Mouse (Mus musculus): ENCODE data around the gene Rbm34.
"Not testable (repeated sequence)": the region's sequence is repeated elsewhere in the genome, so short reads cannot be mapped to it uniquely, and the experiment has no call there.

The Rbm34 gene

DNA sequence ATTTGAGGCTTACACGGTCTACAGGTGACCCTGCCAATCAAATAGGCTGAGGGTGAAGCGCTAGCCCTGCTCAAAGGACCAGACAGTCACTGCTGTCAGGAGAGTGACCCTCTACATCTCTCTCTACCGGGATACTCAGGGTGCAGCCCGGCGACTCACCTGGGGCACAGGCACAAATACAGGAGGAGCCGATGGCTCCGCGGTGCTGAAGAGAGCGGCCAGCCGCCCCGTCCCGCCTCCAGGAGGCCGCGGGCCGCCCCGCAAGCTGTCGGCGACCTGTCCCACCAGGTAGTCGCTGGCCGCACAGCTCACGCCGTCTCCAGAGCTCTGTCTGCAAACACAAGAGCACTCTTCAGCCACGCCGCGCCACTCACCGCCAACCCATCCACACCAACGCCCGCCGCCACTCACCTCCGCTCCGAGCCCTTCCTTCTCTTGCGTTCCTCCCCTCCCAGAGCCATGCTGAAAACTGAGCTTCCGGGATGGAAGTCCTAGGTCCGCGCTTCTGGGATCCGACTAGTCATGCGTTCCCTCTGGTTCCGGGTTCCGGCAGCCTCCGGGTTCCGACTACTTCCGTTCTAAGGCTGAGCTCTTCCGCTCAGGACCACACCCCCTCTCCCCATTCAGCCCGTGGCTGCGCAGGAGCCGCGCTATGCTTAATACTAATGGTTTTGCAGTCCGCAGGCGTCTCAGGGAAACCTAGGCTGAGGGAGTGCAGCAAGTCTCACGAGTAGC, at the start of gene Rbm34:
Gene Rbm34, minus strand, starts transcription at position 493 of the 735 bp plus-strand sequence.
- DNase-seq = peak; percentile 94

- DNase-seq = no peak
Measured at GRCm38 (mm10) chr8:127011668-127012067, 40.8 kb upstream of the Rbm34 start.

GRCm38 (mm10) chr8:126994506-126994905, 23.6 kb upstream of the Rbm34 start:
- no peak for DNase-seq

GRCm38 (mm10) chr8:126989363-126990153, 18.7 kb upstream of the Rbm34 start:
- DNase-seq = no peak

- DNase-seq = no peak
Measured at GRCm38 (mm10) chr8:126988346-126989006, 17.6 kb upstream of the Rbm34 start.

- DNase-seq = peak; percentile 85
Measured at GRCm38 (mm10) chr8:126986495-126986894, 15.6 kb upstream of the Rbm34 start.

- DNase-seq = no peak
Measured at GRCm38 (mm10) chr8:126980046-126980445, 9.2 kb upstream of the Rbm34 start.

GRCm38 (mm10) chr8:126979091-126979920, 8.4 kb upstream of the Rbm34 start:
- DNase-seq = peak; percentile 32

- DNase-seq = not testable (repeated sequence)
Measured at GRCm38 (mm10) chr8:126978535-126978934, 7.7 kb upstream of the Rbm34 start.

GRCm38 (mm10) chr8:126978028-126978427, 7.2 kb upstream of the Rbm34 start:
- no peak for DNase-seq

GRCm38 (mm10) chr8:126976608-126977348, 5.9 kb upstream of the Rbm34 start:
- DNase-seq = no peak

GRCm38 (mm10) chr8:126975706-126976105, 4.8 kb upstream of the Rbm34 start:
- DNase-seq = peak; percentile 34

DNA sequence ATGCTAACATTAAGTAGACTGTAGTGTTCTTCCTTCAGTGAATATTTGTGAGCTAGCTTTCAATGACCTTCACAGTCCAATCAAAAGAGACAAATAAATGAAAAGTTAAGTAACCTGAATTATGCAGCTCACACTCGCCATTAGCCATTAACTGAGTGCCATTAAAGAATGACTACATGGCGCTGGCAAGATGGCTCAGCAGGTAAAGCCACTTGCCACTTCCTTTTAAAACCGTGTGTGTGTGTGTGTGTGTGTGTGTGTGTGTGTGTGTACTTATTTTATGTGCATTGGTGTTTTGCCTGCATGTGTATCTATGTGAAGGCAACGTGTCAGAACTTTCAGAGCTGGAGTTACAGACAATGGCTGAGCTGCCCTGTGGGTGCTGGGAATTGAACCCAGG, 3.6 kb upstream of the Rbm34 start:
- no peak for DNase-seq

DNA sequence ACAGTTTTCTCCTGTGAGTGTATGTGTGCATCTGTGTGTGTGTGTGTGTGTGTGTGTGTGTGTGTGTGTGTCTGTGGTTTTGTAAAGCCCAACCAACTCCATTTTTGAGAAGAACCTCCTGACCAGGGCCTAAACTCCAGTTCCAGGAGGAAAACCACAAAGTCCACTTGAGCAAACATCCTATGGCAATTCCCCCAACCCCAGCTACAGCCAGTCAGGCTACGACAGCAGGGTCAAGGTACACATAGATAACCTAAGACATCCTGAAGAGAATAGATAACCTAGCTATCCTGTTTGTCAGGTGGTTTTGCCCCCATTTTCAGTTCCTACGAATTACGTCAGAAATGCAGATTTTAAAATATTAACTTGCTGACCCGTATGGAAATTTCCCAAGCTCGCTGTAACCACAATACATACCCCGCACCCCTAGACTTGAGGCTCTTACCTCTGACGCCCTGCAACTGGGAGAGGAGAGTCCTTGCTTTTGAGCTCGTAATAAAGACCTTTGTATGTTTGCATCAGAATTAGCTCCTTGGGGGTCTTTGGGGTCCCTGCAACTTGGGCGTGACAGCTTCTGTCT, 2.9 kb upstream of the Rbm34 start:
- no peak for DNase-seq

- DNase-seq = no peak
Measured at GRCm38 (mm10) chr8:126972649-126973048, 1.8 kb upstream of the Rbm34 start.

DNA sequence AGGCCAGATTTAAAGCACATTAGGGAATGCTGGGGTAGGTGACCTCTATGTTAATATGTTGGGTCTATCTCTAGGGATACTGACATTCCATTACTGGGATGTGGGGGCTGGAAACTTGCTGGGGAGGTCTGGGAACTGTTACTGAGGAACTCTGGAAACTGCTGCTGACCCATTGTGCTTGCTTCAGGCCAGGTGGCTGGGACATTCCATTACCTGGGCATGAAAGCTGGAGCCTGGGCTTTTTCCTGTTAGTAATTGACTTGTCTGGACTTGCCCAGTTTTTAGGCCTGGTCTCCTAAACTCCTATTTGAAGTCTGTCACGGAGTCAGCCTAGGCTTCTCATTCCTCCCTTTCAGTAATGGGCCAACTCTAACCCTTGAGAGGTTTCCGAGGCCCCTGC, 1.2 kb upstream of the Rbm34 start:
- no peak for DNase-seq

GRCm38 (mm10) chr8:126971314-126971664, 418 bp upstream of the Rbm34 start:
- no peak for DNase-seq

DNA sequence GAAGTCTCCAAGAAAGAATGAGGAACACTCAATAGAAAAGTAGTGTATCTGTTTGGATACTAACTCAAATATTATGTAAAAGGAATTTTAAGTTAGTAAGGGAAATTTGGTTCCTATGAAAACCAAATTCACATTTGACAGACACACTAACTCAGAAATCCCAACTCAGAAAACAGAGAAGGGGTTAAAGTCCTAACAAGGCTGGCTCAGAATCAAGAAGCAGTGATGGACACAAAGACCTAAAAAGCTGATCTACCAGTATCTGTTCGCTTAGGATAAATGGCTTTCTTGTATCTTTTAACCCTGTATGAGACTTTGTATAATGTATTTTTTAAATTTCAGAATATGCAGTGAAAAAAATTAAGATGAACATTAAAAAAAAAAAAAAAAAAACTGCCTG, 1.3 kb downstream of the Rbm34 start:
- no peak for DNase-seq

GRCm38 (mm10) chr8:126968107-126968506, 2.8 kb downstream of the Rbm34 start:
- DNase-seq = no peak

GRCm38 (mm10) chr8:126965246-126965645, 5.6 kb downstream of the Rbm34 start:
- DNase-seq = no peak

GRCm38 (mm10) chr8:126962871-126963270, 8.0 kb downstream of the Rbm34 start:
- no peak for DNase-seq

DNA sequence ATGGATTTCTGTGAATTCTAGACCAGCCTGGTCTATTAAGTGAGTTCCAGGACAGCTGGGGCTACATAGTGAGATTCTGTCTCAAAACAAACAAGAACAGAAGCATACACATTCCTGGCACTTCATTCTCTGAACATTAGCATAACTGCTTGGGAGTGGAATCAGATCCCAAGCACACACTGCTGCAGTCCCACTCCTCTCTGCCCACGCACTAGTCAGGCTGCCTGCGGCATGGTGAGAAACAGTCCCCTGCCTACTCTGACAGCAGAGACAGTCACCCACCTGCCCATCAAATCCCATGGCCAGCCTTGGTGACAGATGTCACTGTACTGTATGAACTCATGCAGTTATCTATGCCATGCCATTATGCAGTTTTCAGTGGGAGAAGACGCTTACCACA, 9.4 kb downstream of the Rbm34 start:
- no peak for DNase-seq

Measured in lung, postnatal 14 days (tissue).